Mouse (Mus musculus) embryonic fibroblast, embryonic 13.5 days (primary cell): Measurements from ENCODE around the gene T2.

Experiments used
- CTCF ChIP-seq: IDR thresholded peaks from 2 replicates; pipeline ENCODE4 v1.5.1; 2011; ENCODE audit warnings: mild to moderate bottlenecking, control low read depth, low read length, moderate library complexity, borderline replicate concordance; ENCODE audit not compliant: insufficient read depth
- POLR2A ChIP-seq: IDR thresholded peaks from 2 replicates; pipeline ENCODE4 v1.6.1; 2011; ENCODE audit warnings: low read depth, mild to moderate bottlenecking, control low read depth, low read length, moderate library complexity

DNA sequence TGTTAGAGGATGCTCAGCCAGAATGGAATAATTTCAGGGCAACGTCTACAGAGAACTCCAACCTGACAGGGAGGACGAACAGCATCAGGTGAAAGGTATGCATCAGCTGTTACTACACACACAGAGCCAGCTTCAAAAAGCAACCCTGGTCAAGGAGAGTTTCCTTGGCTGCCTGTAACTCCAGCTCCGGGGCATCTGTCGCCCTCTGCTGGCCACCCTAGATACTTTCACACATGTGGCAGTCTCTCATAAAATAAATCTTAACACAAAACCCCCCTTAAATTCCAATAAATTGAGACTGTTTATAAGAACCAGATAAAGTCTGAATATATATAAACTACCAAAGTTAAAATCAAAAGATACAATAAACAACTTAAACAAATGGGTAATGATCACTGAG lies 105.8 kb downstream of the T2 start:
- TF ChIP-seq CTCF (peak; percentile 48; the same call in 1 of the 2 replicates), POLR2A (no peak)
